Mouse (Mus musculus): ENCODE data around the gene Mroh7. TPM values are rescaled to one million over a fixed set of nuclear protein-coding genes. Genes with fewer than 3 reads are reported as not detected.
"Not testable (repeated sequence)": the region's sequence is repeated elsewhere in the genome, so short reads cannot be mapped to it uniquely, and the experiment has no call there.

Mroh7 gene
- 0.04 and 0.05 TPM in 2 replicates for polyA plus RNA-seq (2016; fragmentation: Nextera tagmentation; extraction: Ambion mirVana)

DNA sequence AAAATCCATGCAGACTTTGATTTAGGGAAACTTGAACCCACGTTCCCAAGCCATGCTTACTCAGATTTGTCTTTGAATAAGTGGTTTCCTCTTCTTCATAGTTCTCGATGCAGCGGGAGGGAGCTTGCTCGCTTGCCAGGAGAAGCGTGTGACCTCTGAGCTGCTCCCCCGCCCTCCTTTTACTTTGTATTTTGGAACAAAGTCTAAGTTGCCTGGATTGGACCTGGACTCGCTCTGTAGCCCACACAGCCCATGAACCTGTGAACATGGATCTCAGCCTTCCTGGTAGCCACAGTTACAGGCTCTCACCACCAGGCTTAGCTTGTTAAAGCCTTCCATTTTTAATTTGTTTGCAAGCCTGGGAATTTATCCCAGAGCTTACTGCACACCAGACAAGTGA is at the start of gene Mroh7:
Gene Mroh7 (minus strand): TSS at position 112 of the 400 bp plus-strand sequence.
- WGBS: 89% methylated on average over 7 of the region's 7 CpGs

DNA sequence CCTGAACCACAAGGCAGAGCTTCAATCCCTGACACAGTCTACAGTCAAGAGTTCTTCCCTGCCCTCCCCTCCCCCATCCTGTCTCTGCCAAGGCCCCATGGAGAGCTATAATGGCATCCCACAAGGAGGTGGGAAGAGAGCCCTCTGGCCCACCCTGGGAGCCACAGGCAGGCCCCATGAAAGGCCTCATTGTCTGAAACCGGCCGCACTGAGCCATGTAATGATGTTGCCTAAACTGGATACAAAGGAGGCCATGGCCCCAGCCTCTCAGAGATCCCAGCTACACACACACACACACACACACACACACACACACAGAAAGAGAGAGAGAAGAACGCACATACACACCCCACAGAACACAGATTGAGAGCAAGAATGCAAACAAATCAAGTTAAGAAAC is 49.3 kb upstream of the Mroh7 start:
- 9% methylated on average over 3 of the region's 3 CpGs for WGBS
- Histone ChIP-seq H3K4me1 (peaks cover 74% of the 10 kb centered on the region), H3K9me3 (replicated peaks) (no peaks in the 10 kb centered on the region), H3K36me3 (no peaks in the 10 kb centered on the region), H3K27ac (replicated peaks) (peak overlapping the region; percentile 70), H3K27me3 (ENCODE audit: low read depth, poor library complexity, severe bottlenecking) (peaks cover 5% of the 10 kb centered on the region), H3K4me3 (no peak overlapping the region; the same call in 1 of the 2 replicates)
- peak; percentile 71 for DNase-seq (ENCODE audit: low spot score)

More for the DNA sequence above, at the start of gene Mroh7:
- H3K27me3 ChIP-seq (ENCODE audit: low read depth, poor library complexity, severe bottlenecking): no peaks in the 10 kb centered on the region
- H3K4me3 ChIP-seq: no peak within 1 kb of the TSS
- no peaks in the 10 kb centered on the region for H3K9me3 ChIP-seq (replicated peaks)
- H3K4me1 ChIP-seq: 0 out of 2 replicates have a peak, but pooled peaks cover 3% of the 10 kb centered on the region
- DNase-seq (ENCODE audit: low spot score): no peak
- H3K36me3 ChIP-seq: no peaks in the 10 kb centered on the region
- no peak within 1 kb of the TSS for H3K27ac ChIP-seq (replicated peaks)

GRCm38 (mm10) chr4:106778116-106778788 is 47.5 kb upstream of the Mroh7 start:
- DNase-seq (ENCODE audit: low spot score): peak; percentile 69
- no peaks in the 10 kb centered on the region for H3K36me3 ChIP-seq
- H3K4me1 ChIP-seq: peaks cover 56% of the 10 kb centered on the region
- H3K27me3 ChIP-seq (ENCODE audit: low read depth, poor library complexity, severe bottlenecking): no peaks in the 10 kb centered on the region; the same call in 1 of the 2 replicates
- H3K27ac ChIP-seq (replicated peaks): peak overlapping the region; percentile 70
- WGBS: 45% methylated on average over 5 of the region's 5 CpGs
- H3K9me3 ChIP-seq (replicated peaks): no peaks in the 10 kb centered on the region
- no peak overlapping the region for H3K4me3 ChIP-seq

DNA sequence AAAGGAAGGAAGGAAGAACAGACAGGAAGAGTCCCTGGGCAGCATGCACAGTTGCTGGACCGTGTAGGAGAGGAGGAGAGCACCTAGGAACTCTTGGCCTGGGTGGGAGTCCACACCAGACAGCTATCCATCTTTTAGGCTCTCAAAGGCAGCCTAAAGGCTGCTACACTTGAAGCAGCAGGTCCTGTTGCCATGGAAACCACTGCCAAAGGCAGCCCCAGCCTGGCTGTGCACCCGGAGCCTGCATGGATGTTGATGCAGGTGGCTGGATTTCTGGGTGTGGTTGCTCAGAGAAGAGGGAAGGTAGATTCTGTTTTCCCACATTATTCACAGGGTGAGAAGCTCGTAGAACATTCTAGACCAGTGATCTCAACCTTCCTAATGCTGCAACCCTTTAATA is 46.3 kb upstream of the Mroh7 start:
- no peaks in the 10 kb centered on the region for H3K9me3 ChIP-seq (replicated peaks)
- peak overlapping the region; percentile 50; the same call in 1 of the 2 replicates for H3K27ac ChIP-seq (replicated peaks)
- no peaks in the 10 kb centered on the region; the same call in 1 of the 2 replicates for H3K27me3 ChIP-seq (ENCODE audit: low read depth, poor library complexity, severe bottlenecking)
- DNase-seq (ENCODE audit: low spot score): peak; percentile 64
- 43% methylated on average over 3 of the region's 3 CpGs for WGBS
- no peak overlapping the region for H3K4me3 ChIP-seq
- H3K4me1 ChIP-seq: peaks cover 55% of the 10 kb centered on the region
- no peaks in the 10 kb centered on the region for H3K36me3 ChIP-seq

GRCm38 (mm10) chr4:106775767-106776166 is 45.0 kb upstream of the Mroh7 start:
- WGBS: 90% methylated on average over 6 of the region's 6 CpGs
- not testable (repeated sequence) for DNase-seq (ENCODE audit: low spot score); H3K27me3 ChIP-seq (ENCODE audit: low read depth, poor library complexity, severe bottlenecking); H3K36me3 ChIP-seq; H3K4me3 ChIP-seq; H3K9me3 ChIP-seq (replicated peaks); H3K27ac ChIP-seq (replicated peaks)
- H3K4me1 ChIP-seq: peaks cover 47% of the 10 kb centered on the region

DNA sequence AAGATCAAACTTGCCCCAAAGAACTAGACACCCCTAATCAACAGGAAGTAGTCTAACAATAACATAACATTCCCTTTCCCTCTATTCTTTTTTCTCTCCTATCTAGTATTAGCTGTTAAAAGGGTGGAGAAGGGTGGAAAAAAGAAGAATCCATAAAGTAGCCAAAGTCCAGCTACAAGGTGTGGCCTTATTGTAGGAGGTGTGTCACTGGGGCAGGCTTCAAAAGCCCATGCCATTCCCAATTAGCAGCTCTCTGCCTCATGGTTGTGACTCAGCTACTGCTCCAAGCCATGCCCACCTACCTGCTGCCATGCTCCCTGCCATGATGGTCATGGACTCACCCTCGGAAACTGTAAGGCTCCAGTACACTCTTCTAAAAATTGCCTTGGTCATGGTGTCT is 41.8 kb upstream of the Mroh7 start:
- Histone ChIP-seq H3K4me3 (no peak overlapping the region), H3K36me3 (no peaks in the 10 kb centered on the region), H3K4me1 (peaks cover 15% of the 10 kb centered on the region), H3K9me3 (replicated peaks) (no peaks in the 10 kb centered on the region), H3K27me3 (ENCODE audit: low read depth, poor library complexity, severe bottlenecking) (no peaks in the 10 kb centered on the region), H3K27ac (replicated peaks) (no peak overlapping the region)
- WGBS: 93% methylated on average over 1 of the region's 1 CpGs
- DNase-seq (ENCODE audit: low spot score): no peak

GRCm38 (mm10) chr4:106769306-106769705 is 38.6 kb upstream of the Mroh7 start:
- 81% methylated on average over 2 of the region's 2 CpGs for whole genome bisulfite sequencing
- Histone ChIP-seq H3K9me3 (replicated peaks) (no peaks in the 10 kb centered on the region), H3K4me1 (peaks cover 3% of the 10 kb centered on the region), H3K4me3 (no peak overlapping the region), H3K27me3 (ENCODE audit: low read depth, poor library complexity, severe bottlenecking) (no peaks in the 10 kb centered on the region), H3K36me3 (no peaks in the 10 kb centered on the region), H3K27ac (replicated peaks) (0 out of 2 replicates have a peak overlapping the region, but pooled peaks have one; percentile 28)
- no peak for DNase-seq (ENCODE audit: low spot score)

DNA sequence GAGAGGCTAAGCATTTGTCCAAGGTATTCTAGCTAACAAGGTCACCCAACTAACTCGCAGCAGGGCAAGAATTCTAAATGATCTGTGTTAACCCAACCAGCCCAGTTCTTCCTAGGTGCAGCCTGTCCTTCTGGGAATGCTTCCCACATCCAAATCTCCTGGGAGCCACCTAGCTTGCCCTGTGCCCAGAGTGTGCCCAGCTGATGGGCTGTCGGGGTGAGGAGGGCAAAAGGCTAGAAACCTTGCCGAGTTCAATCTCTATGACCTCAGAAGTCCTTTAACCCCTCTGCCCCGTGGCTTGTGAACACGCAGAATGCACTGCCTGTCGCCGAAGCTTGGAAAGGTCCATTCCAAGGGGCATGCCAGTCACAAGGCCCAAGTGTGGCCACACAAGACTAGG is 33.4 kb upstream of the Mroh7 start:
- DNase-seq (ENCODE audit: low spot score): no peak
- no peak overlapping the region for H3K4me3 ChIP-seq
- H3K4me1 ChIP-seq: peaks cover 18% of the 10 kb centered on the region
- WGBS: 67% methylated on average over 7 of the region's 7 CpGs
- no peaks in the 10 kb centered on the region for H3K36me3 ChIP-seq
- H3K9me3 ChIP-seq (replicated peaks): no peaks in the 10 kb centered on the region
- no peaks in the 10 kb centered on the region for H3K27me3 ChIP-seq (ENCODE audit: low read depth, poor library complexity, severe bottlenecking)
- peak overlapping the region; percentile 74 for H3K27ac ChIP-seq (replicated peaks)

DNA sequence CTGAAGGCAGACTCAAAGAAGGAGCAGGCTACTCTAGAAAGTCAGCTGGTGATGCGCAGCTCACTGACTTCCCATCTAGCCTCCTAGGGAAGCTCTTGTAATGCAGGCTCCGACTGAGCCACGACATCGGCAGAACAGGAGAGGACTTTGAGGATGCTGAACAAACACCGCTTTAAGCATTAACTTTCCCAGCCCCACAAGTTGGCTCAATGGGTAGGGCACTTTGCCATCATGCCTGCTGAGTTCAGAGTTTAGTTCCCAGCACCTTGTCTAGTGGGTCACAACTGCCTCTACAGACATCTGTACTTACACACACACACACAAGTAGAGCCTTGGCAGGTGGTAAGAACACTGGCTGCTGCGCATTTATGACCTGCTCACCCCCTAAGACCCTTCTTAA is 21.0 kb upstream of the Mroh7 start:
- Histone ChIP-seq H3K9me3 (replicated peaks) (no peaks in the 10 kb centered on the region), H3K36me3 (no peaks in the 10 kb centered on the region), H3K4me1 (peaks cover 26% of the 10 kb centered on the region), H3K4me3 (no peak overlapping the region), H3K27me3 (ENCODE audit: low read depth, poor library complexity, severe bottlenecking) (no peaks in the 10 kb centered on the region), H3K27ac (replicated peaks) (no peak overlapping the region)
- WGBS: 89% methylated on average over 6 of the region's 6 CpGs
- no peak for DNase-seq (ENCODE audit: low spot score)

GRCm38 (mm10) chr4:106749699-106750098 is 19.0 kb upstream of the Mroh7 start:
- 3% methylated on average over 7 of the region's 7 CpGs for WGBS
- DNase-seq (ENCODE audit: low spot score): peak; percentile 82
- Histone ChIP-seq H3K4me3 (peak overlapping the region; percentile 26), H3K27me3 (ENCODE audit: low read depth, poor library complexity, severe bottlenecking) (no peaks in the 10 kb centered on the region), H3K27ac (replicated peaks) (peak overlapping the region; percentile 83), H3K36me3 (no peaks in the 10 kb centered on the region), H3K9me3 (replicated peaks) (no peaks in the 10 kb centered on the region), H3K4me1 (peaks cover 28% of the 10 kb centered on the region)

- Histone ChIP-seq H3K4me1 (peaks cover 28% of the 10 kb centered on the region), H3K27me3 (ENCODE audit: low read depth, poor library complexity, severe bottlenecking) (no peaks in the 10 kb centered on the region), H3K27ac (replicated peaks) (peak overlapping the region; percentile 34; the same call in 1 of the 2 replicates), H3K9me3 (replicated peaks) (no peaks in the 10 kb centered on the region), H3K36me3 (no peaks in the 10 kb centered on the region), H3K4me3 (no peak overlapping the region)
- DNase-seq (ENCODE audit: low spot score): no peak
- 94% methylated on average over 1 of the region's 1 CpGs for WGBS
Measured at GRCm38 (mm10) chr4:106747001-106747580, 16.4 kb upstream of the Mroh7 start.

DNA sequence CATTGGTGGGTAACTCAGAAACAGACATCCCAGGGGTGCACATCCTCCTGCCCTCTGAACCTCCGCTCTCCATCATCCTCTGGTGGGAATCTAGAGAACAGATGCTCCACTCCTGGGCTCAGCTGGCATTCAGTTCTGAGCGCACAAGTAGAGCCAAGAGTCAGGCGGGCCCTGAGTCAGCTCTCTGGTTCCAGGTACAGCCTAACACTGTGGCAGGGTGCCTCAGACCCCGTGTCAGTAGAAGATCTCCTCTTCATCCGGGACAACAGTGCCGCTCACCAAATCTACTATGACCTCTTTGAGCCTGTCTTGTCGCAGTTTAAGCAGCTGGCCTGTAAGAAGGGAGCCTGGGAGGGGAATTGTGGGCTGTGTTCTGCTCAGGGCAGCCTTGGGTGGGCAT is 15.1 kb upstream of the Mroh7 start:
- no peaks in the 10 kb centered on the region for H3K9me3 ChIP-seq (replicated peaks)
- WGBS: 83% methylated on average over 7 of the region's 7 CpGs
- H3K36me3 ChIP-seq: no peaks in the 10 kb centered on the region
- no peaks in the 10 kb centered on the region for H3K27me3 ChIP-seq (ENCODE audit: low read depth, poor library complexity, severe bottlenecking)
- no peak overlapping the region for H3K4me3 ChIP-seq
- 0 out of 2 replicates have a peak overlapping the region, but pooled peaks have one; percentile 11 for H3K27ac ChIP-seq (replicated peaks)
- H3K4me1 ChIP-seq: peaks cover 28% of the 10 kb centered on the region
- no peak for DNase-seq (ENCODE audit: low spot score)

GRCm38 (mm10) chr4:106737904-106738303 is 7.2 kb upstream of the Mroh7 start:
- H3K4me1 ChIP-seq: no peaks in the 10 kb centered on the region
- no peaks in the 10 kb centered on the region for H3K27me3 ChIP-seq (ENCODE audit: low read depth, poor library complexity, severe bottlenecking)
- no peak for DNase-seq (ENCODE audit: low spot score)
- no peaks in the 10 kb centered on the region for H3K36me3 ChIP-seq
- H3K27ac ChIP-seq (replicated peaks): no peak overlapping the region
- WGBS: 87% methylated on average over 3 of the region's 3 CpGs
- H3K4me3 ChIP-seq: no peak overlapping the region
- no peaks in the 10 kb centered on the region for H3K9me3 ChIP-seq (replicated peaks)
